14 mouse cellular contexts compared by ENCODE assay signal in the genomic region with DNA sequence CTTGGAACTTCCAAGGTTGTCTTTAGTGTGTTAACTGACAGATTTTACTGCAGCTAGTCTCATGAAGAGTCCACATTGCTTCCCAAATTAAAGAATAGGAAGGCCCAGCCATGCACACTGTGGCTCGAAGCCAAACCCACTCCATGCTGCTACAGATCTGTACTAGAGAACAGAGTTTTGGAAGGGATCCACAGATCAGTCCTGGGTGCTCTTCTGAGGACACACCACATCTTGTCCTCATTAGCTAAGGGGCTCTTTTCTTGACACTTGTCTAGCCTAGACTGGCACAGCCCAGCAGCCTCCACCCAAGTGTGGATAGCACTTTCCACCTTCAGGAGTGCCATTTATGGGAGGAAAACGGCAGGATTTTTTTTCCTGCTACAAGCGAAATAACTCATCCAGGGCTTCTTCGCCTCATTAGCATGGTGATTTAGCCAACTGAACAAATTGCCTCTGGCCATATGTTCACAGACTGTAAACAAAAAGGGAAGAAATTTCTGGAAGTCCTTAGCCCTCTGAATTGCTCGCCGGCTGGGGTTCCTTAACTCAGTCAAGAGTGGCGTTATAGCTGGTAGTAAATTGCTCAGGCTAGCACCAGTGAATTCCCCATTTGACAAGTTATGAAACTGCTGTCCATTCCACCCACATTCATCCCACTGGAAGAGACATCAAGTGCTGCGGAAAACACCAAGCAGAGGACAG.
A peak's percentile ranks its signal among the peaks of the same experiment; 100 is the strongest.
DNase-seq lines count a peak whose midpoint lies in the region; ATAC-seq lines count a peak whose summit lies in the region.
"Had no signal": no experiment of that assay in that cellular context is flagged by ENCODE, and none has a peak within 500 bp of the region (broad histone marks: within the 10 kb centered on the region; RNA-seq: fewer than 3 reads in every experiment).

No protein-coding gene starts in this region.

- no peaks in the 10 kb centered on the region for H3K27me3 ChIP-seq in kidney, embryonic 15.5 days
- H3K27me3 ChIP-seq in neural tube, embryonic 13.5 days = no peaks in the 10 kb centered on the region
- no peaks in the 10 kb centered on the region for H3K27me3 ChIP-seq in neural tube, embryonic 15.5 days (replicated peaks)
- H3K27me3 ChIP-seq: limb, embryonic 13.5 days; lung, embryonic 15.5 days; midbrain, embryonic 13.5 days had no signal

- no peak overlapping the region for H3K27ac ChIP-seq in kidney, embryonic 15.5 days
- H3K27ac ChIP-seq in neural tube, embryonic 13.5 days (replicated peaks) = no peak overlapping the region
- H3K27ac ChIP-seq in neural tube, embryonic 15.5 days (replicated peaks) = 0 out of 2 replicates have a peak overlapping the region, but pooled peaks have one; percentile 23
- H3K27ac ChIP-seq: heart, embryonic 10.5 days; limb, embryonic 13.5 days; lung, embryonic 15.5 days; midbrain, embryonic 13.5 days had no signal

- H3K4me1 ChIP-seq in kidney, embryonic 15.5 days = 0 out of 2 replicates have a peak, but pooled peaks cover 6% of the 10 kb centered on the region
- H3K4me1 ChIP-seq in neural tube, embryonic 13.5 days (replicated peaks) = peaks cover 6% of the 10 kb centered on the region; the same call in 1 of the 2 replicates
- H3K4me1 ChIP-seq in neural tube, embryonic 15.5 days = peaks cover 6% of the 10 kb centered on the region
- H3K4me1 ChIP-seq: heart, embryonic 10.5 days; limb, embryonic 13.5 days; lung, embryonic 15.5 days; midbrain, embryonic 13.5 days had no signal

- no peak overlapping the region for H3K9ac ChIP-seq in kidney, embryonic 15.5 days
- no peak overlapping the region for H3K9ac ChIP-seq in neural tube, embryonic 13.5 days
- no peak overlapping the region for H3K9ac ChIP-seq in neural tube, embryonic 15.5 days (replicated peaks)
- H3K9ac ChIP-seq: limb, embryonic 13.5 days; lung, embryonic 15.5 days; midbrain, embryonic 13.5 days had no signal

- H3K36me3 ChIP-seq in kidney, embryonic 15.5 days = no peaks in the 10 kb centered on the region
- H3K36me3 ChIP-seq in neural tube, embryonic 13.5 days = no peaks in the 10 kb centered on the region
- H3K36me3 ChIP-seq in neural tube, embryonic 15.5 days = no peaks in the 10 kb centered on the region
- H3K36me3 ChIP-seq: heart, embryonic 10.5 days; limb, embryonic 13.5 days; lung, embryonic 15.5 days; midbrain, embryonic 13.5 days had no signal

- H3K4me2 ChIP-seq in kidney, embryonic 15.5 days = no peak overlapping the region
- H3K4me2 ChIP-seq in neural tube, embryonic 13.5 days = no peak overlapping the region
- H3K4me2 ChIP-seq in neural tube, embryonic 15.5 days = no peak overlapping the region
- H3K4me2 ChIP-seq: limb, embryonic 13.5 days; lung, embryonic 15.5 days; midbrain, embryonic 13.5 days had no signal

- peak; percentile 46; the same call in 1 of the 2 replicates for ATAC-seq in kidney, embryonic 15.5 days (replicated peaks; ENCODE audit: low FRiP score)
- peak; percentile 50; the same call in 1 of the 2 replicates for ATAC-seq in neural tube, embryonic 13.5 days (ENCODE audit: low read depth)
- peak; percentile 35; the same call in 1 of the 2 replicates for ATAC-seq in neural tube, embryonic 15.5 days (ENCODE audit: low FRiP score)
- ATAC-seq: midbrain, embryonic 13.5 days had no signal

- 31% methylated on average over 8 of the region's 8 CpGs for WGBS in kidney, embryonic 15.5 days
- 54% methylated on average over 8 of the region's 8 CpGs for WGBS in neural tube, embryonic 13.5 days
- 56% methylated on average over 8 of the region's 8 CpGs for WGBS in neural tube, embryonic 15.5 days

- no peak overlapping the region for H3K4me3 ChIP-seq in kidney, embryonic 15.5 days (replicated peaks)
- H3K4me3 ChIP-seq in neural tube, embryonic 13.5 days = no peak overlapping the region
- no peak overlapping the region for H3K4me3 ChIP-seq in neural tube, embryonic 15.5 days (replicated peaks)
- H3K4me3 ChIP-seq: heart, embryonic 10.5 days; limb, embryonic 13.5 days; lung, embryonic 15.5 days; midbrain, embryonic 13.5 days had no signal

- no peaks in the 10 kb centered on the region for H3K9me3 ChIP-seq in kidney, embryonic 15.5 days (replicated peaks)
- no peaks in the 10 kb centered on the region for H3K9me3 ChIP-seq in neural tube, embryonic 13.5 days
- H3K9me3 ChIP-seq in neural tube, embryonic 15.5 days (replicated peaks) = no peaks in the 10 kb centered on the region
- H3K9me3 ChIP-seq: heart, embryonic 10.5 days; limb, embryonic 13.5 days; lung, embryonic 15.5 days; midbrain, embryonic 13.5 days had no signal

- DNase-seq in cerebellum, postnatal 25 days = peak; percentile 6 to 36
- no peak for DNase-seq in cerebellum, adult 9-10 months
- DNase-seq in kidney, postnatal 14 days = no peak
- DNase-seq in neural tube, embryonic 10.5 days (ENCODE audit: extremely low spot score, low spot score) = no peak
- no peak for DNase-seq in testis, postnatal 10 days (ENCODE audit: low spot score)
- DNase-seq: adrenal gland, postnatal 36 days; kidney, postnatal 10 days had no signal

Comparison
In these comparisons a context has a peak if more than half of its experiments do, and no peak if none do; other contexts are left out.
1. DNase-seq: peak in cerebellum, postnatal 25 days (2 of 2); none in cerebellum, adult 9-10 months (single experiment), kidney, postnatal 14 days (single experiment), neural tube, embryonic 10.5 days (single experiment) and testis, postnatal 10 days (single experiment).
2. Peak in every context shown above with its lines, with median percentiles within 50 percentile points of each other: ATAC-seq.